Mouse (Mus musculus): Measurements from ENCODE around the gene Cep152.

Gene Cep152

DNA sequence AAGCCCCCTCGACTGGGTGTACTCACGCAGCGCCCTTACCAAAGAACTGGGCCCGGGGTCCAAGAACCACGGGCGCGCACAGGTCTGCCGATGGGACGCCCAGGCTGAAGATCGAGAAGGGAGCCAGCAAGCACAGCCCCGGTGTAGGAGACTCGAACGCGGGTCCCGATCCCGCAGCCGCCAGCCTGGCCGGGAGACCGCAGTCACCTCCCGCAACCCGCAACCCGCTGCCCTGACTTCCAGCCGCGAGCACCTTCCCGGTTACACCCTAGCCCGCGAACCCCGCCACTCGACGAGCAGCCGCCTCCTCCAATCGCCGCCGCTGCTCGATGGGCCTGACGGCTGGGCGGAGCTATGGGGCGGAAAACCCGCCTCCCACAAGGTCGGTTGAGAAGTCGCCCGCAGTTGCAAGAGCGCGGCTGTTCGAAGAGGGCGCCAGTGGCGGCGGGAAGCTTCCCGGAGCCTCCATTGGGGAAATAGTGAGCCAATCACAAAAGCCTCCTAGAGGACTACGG lies at the start of gene Cep152:
Cep152 (minus strand) TSS at position 277 of the 515 bp plus-strand sequence.
- CTCF ChIA-PET: no interaction called here

DNA sequence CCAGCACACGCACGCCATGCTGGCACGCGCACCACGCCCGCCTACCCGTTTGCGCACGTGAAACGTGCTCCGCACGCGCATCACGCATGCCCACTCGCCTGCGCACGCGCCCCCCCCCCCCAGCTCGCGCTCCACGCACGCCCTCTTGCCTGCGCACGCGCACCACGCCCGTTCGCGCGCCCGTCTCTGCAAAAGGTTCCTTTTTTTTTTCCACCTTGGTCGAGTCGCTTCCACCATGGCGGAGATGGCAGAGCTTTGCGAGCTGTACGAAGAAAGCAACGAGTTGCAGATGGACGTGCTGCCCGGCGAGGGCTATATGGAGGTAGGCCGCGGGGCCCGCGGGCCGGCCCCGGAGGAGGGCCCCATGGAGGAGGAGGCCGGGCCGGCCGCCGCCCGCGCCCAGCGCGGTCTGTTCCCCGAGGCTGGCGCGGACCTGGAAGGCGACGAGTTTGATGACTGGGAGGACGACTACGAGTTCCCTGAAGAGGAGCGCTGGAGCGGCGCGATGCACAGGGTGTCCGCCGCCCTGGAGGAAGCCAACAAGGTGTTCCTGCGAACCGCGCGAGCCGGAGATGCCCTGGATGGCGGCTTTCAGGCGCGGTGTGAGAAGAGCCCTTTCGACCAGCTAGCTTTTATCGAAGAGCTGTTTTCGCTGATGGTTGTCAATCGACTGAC lies 48.2 kb upstream of the Cep152 start, which contains the start of gene Eid1:
Eid1 (plus strand) TSS at position 139 of the 675 bp plus-strand sequence.
- CTCF ChIA-PET: interaction anchor here (0.6 to 0.7 kb wide), 3 partner anchors 49 to 144 kb away, joined by 3 to 5 read pairs (median 3); no protein-coding TSS in a partner anchor

DNA sequence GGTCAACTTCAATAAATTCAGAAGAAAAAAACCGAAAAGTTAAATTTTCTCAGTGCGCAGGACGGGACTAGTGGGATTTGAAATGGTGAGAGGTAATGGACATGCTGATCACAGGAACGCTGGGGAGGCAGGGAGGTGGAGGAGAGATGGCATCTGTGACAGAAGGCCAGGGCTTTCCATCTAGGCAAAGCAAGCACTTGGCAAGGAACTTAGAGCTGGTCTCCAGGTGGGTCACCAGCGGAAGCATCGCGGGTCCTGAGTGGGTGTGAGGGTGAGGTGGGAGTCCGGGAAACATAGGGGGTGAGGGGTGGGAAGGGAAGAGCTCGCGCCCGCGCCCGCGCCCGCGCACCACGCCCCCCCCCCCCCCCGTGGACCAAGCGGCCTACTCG lies 47.6 kb upstream of the Cep152 start:
- CTCF ChIA-PET: interaction anchor here (0.6 to 0.7 kb wide), 3 partner anchors 49 to 145 kb away, joined by 3 to 5 read pairs (median 3); no protein-coding TSS in a partner anchor

DNA sequence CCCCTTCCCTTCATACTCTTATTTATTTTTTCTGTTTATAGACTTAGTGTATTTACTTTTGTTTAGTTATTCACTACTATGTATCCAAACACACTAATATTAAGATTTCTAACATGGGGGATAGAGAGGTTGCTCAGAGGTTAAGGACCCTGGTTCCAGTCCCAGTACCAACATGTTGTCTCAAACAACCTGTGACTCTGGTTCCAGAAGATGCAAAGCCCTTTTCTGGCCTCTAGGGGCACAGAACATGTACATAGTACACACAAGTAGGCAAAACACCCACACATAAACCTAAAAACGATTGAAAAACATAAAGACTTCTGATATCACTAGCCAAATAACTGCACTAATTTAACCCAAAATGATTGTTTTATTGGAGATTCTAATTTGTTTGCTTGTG lies 45.9 kb upstream of the Cep152 start:
- CTCF ChIA-PET: interaction anchor here (0.7 kb wide), 1 partner anchor 830 kb away, joined by 3 read pairs; the partner anchor contains the start of gene Atp8b4

DNA sequence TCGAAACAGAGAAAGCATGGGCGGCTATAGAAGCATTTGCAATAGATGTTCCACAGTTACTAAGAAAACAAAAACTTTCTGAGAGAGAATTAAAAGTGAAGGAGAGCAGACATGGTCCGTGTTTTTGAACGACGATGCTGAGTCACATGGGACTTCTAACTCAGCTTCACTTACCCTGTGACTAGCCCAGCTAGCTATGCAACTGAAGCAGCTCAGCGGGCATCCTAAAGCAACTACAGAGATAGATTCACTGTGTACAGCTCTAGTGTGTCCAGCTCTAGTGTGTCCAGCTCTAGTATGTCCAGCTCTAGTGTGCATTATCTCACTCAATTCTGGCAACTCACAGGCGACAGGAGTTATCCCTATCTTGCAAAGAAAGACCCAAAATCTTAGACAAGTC lies 42.8 kb upstream of the Cep152 start:
- CTCF ChIA-PET: no interaction called here

DNA sequence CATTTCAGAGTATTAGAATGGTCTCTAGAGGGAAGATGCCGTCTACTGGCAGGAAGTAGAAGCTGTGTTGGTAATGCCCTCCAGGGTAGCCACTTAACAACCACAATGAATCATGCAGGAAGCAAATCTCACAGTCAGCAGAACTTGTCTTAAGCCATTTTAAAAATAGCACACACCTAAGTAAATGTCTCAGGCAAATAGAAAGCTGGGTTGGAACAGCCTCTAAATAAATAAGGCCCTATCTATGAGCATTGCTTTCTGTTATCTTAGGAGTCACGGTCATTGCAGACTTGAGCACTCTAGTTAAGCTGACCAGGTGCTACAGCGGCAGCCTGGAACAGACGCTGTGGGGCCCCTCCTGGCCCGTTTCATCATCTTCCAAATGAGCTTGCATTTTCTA lies 42.3 kb upstream of the Cep152 start:
- CTCF ChIA-PET: no interaction called here

DNA sequence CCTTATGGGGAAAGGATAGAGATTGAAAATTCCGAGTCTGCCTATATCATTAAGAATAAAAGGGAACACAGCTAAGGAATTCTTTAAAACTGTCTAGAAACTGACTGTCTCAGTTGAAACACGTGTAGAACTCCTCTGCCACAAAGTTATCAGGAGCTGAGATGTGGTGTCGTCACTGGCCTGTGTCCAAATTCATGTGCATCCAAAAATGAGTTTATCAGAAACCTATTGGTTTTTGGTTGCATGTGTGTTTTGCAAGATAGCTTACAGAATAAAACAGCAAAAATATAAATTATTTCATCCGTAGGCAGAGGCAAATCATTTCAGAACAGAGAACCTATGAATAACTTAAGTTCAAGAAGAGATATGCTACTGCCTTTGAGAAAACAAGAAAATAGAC lies 41.8 kb upstream of the Cep152 start:
- CTCF ChIA-PET: no interaction called here

DNA sequence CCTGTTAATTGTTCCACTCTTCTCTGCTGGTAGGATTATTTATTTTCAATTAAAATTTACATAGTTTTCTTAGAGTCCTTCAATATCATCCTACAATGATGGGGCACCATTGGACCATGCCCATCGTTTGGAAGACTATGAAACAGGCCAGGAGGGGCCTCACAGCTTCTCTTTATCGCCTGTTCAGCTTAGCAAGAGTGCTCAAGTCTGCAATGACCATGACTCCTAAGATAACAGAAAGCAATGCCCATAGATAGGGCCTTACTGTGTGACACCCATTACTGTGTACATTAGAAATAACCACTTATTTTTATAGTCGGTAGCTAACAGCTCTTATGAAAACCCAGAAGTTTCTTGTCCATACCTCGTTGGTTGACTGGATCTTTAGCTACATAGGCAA lies 41.0 kb upstream of the Cep152 start:
- CTCF ChIA-PET: no interaction called here

DNA sequence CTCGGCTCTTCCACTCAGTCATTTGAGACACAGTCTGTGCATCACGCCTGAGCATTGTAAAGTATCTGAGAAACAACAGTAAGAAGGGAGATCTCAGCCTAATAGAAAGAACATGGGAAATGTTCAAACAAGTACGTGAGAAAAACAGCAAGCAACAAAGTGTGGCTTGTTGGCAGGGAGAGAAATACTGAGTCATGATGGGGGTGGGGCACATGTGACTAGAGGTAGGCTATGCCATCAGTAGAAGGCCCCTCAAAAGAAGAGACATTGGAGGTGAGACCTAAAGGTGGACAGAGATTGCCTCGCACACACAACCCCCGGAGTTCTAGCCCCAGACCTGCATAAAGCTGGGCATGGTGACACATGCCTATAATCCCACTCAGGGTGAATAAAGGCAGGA lies 40.3 kb upstream of the Cep152 start:
- CTCF ChIA-PET: no interaction called here

DNA sequence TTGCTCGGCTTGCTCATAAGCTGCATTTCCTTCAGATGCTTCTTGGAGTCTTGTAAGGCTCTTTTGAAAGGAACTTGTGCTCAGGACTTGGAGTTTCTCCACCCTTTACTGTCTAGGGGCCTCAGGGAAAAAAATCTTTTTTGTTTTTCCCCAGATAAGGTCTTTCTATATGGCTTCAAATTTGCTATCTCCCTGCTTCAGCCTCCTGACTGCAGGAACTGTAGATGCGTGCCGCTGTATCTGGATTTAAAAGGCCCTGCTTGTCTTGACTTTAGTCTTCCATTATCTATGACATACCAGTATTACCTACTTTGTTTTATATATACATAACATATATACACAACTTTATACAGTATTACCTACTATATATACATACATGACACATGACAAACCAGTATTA lies 37.6 kb upstream of the Cep152 start:
- CTCF ChIA-PET: no interaction called here

DNA sequence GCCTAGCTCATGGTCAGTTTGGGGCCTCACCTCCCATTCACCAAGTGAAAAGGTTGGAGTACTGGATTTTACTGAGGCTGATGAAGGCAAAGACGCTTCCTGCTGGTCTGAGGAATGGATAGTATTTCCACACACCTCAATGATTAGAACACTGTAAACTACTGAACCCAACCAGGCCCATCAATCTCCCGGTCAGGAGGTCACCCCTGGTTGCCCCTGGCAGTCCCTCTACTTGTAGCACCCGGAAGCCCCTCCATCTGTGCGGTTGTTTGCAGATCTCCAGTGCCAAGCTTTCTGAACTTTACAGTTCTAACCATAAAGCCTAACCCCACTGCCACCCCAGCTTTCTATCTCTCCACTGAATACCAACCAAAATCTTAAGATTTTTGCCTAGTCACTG lies 36.2 kb upstream of the Cep152 start:
- CTCF ChIA-PET: no interaction called here

DNA sequence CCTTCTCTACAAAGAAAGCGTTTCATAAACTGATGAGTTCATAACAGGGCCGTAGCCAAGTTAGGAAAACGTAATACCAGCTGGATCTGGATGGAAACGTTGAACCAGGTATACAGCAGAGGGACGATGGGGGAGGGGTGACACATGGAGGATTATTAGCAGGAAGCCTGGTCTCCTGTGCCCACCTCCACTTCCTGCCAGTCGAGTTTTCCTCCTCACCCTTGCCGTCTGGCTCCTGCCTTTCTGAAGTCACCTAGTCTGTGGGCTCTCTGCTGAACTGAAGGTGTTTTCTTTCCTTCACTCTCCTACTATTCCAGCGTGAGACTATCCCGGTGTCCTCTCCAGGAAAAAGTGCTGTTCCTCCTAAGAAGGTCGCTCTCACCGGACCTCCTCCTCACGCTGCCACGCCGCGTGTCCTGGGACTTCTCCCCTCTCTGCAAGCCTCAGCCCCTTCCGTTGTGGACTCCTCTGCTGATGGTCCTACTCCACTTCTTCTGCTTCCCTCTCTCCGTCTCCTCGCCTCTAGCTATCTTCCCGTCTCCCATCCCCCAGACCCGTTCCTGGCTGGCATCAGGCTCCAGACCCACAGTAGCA lies 35.7 kb upstream of the Cep152 start:
- CTCF ChIA-PET: no interaction called here

DNA sequence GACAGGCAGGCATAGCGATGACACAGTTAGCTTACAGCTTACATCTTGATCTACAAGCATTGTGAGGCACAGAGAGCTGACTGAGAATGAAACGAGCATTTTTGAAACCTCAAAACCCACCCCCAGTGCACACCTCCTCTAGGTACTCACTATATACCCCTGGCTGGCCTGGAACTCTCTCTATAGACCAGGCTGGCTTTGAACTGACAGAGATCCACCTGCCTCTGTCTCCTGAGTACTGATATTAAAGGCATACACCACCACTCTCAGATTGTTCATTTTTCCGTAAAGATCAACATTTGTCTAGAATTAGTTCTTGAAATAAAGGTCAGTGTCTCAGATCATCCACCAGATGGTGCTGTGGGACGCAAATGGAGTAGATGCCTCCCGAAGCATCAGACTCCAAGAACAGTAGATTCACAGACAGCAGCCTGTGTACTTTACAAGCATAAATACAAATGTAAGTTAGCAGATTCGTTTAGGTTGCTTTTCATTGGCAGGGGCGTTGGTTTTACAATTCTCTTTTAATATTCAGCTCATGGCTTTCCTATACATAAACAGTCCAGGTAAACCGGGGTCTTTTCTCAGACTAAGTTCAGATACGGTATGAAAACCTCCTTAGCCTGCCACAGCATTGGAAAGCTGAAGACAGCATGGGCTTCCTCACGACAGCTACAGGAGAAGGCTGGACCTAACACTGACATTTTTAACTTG lies 35.1 kb upstream of the Cep152 start:
- CTCF ChIA-PET: interaction anchor here (0.7 kb wide), 1 partner anchor 75 kb away, joined by 3 read pairs; no protein-coding TSS in a partner anchor

DNA sequence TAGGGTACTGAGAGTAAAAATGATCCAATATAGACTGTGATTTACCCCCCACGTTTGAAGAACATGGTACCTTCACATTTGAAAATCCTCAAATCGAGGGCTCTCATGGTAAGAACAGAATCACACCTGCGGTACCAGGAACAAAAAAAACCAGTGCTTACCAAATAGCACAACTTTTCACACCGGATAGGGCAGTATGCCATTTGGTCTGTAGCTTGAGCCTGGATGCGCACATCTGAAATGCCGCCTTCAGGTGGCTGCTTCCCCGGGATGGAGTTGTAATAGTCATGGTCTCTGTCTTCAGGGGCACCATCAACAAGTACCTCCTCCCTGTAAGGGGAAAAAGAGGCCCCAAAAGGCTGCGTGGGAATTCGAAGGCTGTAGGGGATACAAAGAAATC lies 30.5 kb upstream of the Cep152 start:
- CTCF ChIA-PET: no interaction called here

DNA sequence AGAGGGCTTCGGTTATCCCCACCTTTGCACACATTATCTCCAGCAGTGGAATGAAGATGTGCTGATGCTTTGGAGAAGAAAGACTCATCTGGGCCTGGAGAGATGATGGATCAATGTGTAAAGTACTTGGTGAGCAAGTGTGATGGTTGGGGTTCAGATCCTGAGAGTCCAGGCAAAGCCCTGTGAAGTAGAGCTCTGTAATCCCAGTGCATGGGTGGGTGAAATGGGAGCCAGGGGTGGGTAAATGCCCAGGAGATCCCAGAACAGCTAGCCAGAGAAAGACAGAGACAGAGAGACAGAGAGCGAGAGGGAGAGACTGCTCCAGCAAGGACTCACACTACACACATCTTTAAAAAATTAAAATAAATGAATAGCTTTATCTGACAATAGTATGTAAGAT lies 28.4 kb upstream of the Cep152 start:
- CTCF ChIA-PET: no interaction called here

DNA sequence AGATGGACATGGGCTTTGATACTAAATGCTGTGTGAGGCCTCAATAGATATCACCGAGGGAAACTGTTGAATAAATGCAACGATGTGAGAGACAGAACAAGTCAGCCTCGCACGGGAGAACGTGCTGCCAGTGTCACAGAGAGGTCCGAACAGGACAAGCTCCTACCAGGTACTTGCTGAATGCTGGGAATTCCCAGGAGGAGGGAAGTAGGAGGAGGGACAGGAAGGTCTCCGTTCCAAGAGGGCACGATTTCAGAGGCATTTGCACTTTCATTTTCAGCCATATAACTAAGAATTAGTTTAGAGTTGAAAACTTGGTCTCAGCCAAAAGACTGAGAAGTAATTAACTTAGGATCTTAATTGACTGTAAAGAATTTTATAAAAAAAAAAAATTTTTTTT lies 26.6 kb upstream of the Cep152 start:
- CTCF ChIA-PET: no interaction called here

DNA sequence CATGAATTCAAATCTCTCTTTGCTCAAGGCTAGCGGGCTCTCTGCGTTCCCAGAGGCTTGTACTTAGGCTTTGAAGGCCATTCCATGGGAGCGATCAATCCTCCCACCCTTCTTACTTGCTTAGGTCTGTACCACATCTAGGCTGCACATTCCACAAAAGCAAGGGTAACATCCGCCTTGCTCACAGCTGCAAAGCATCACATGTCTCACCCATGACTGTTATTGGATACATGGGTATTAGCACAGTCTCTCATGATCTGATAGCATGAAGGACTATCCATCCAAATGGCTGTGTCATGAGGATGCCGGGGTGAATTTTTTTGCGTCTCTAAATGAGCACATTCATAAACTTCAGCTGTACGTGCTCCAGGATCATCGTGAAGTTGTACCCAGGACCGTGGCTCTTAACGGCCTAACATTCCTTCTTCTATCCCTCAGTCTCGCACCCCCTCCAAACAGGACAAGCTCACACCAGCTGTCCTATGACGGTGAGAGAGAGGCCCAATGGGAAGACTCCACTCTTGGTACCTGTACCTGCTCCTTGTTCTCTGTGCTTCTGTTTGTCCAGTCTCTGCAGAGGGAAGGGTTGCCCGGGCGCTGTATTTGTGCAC lies 25.9 kb upstream of the Cep152 start:
- CTCF ChIA-PET: no interaction called here

DNA sequence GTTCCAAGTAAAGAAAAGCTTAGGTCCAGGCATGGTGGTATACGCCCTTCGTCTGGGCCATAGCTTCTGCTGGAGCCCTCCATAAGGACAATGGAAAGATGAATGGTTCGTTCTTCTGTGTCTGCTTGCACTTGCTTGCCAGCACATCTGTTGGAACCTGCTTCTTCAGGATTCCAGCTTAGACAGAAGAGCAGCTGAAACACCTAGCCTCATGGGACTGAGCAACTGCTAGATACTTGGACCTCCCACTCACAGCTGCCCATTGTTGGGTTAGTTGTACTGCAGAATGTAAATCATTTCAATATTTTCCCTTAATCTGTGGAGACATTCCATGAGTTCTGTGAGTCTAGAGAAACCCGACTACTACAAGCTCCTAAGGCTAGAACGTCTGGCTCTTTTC lies 25.1 kb upstream of the Cep152 start:
- CTCF ChIA-PET: no interaction called here

DNA sequence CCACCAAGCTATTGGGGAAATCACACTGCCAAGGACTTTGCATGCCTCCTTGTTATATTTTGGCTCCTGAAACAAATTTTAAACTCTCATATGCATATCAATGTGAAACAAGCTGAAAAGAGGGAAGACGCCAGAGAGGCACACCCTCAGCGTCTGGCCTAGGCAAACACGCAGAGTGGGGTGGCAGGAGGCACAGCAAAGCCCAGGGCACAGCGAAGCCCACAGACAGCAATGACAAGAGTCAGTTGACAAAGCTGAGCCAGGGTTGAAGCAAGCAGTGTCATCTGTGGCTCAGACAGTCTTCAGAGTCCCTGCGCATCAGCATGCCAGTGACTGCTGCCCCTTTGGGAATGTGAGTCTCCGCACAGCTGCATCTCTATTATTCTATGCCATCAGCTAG lies 20.0 kb upstream of the Cep152 start:
- CTCF ChIA-PET: no interaction called here

DNA sequence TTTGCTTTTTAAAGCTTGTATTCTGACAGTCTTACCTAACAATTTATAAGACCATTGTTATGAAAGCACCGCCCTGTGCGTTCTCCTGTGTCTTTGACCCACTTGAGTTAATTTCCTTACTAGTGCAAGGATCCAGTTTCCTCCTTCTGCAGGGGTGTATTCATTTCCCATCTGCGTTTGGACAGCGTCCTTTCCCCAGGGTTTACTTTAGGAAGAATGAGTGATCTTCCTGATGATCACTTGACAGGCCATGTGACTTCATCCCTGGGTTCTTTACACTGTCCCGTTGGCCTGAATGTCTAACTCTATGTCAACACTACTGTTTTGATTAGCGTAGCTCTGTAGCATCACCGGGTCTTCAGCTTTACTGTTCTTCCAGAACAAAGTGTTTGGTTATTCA lies 12.4 kb upstream of the Cep152 start:
- CTCF ChIA-PET: no interaction called here

DNA sequence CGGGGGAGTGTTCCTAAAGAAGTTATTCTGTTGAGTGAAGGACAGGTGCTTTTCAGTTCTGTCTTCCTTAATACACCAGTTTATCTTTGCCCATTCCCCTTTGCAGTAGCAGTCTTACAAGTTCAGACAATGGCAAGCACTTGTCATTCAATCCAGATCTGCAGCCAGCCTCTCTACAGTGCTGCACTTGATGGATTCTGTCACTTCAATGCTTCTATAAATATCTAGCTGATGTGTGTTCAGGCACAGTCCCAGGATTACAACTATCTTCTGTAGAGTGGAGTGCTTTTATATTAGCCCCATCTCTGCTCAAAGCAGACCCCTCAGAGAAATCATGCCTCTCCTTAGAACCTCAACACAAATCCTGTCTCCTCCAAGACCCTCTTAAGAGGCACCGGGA lies 5.1 kb upstream of the Cep152 start:
- CTCF ChIA-PET: no interaction called here

DNA sequence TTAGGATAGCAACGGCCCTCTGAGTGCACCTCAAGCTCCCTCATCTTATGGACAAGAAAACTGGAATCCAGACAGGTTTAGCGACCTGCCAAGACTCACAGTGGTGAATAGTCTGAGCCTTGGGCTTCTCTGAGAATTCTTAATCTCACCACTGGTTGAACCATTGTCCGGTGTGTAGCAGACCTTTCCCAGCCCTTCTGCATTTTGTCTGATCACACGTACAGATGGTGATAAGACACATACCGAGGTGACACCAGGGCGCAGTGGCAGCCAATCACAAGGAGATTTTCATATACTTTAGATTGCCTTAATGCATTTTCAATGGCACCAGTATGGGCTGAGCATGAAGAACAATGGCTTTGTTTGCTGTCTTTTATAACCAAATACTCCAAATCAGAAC lies 3.6 kb upstream of the Cep152 start:
- CTCF ChIA-PET: no interaction called here

DNA sequence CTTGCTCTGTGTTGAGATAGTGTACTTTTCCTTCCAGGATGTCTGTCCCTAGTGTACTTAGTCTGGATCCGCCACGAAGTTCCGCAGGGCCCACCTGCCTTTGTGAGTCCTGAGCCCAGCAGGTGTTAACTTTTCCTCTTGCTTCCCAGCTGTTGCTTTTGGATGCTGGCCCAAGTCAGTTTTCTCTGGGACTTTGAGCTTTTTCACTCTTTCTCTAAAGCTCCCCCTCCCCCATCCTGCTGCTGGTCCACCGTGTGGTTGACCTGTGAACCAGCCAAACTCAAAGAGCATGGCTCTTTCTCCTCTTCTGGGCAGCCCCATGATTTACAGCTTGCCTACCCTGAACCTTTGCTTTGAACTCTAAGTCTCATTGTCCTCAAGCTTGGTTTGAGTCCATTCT lies 1.6 kb upstream of the Cep152 start:
- CTCF ChIA-PET: no interaction called here

Data from spleen, embryonic (tissue).